Mouse (Mus musculus) heart, adult 2 months (tissue): Measurements from ENCODE around the gene Gm43064.

Experiments
- CTCF ChIP-seq: fragments of 200-600 bp; IDR thresholded peaks from 2 replicates; pipeline ENCODE4 v1.8.1; 2022; ENCODE audit warnings: antibody characterized with exemption, mild to moderate bottlenecking, moderate library complexity
- POLR2A ChIP-seq: fragments of 200-500 bp; IDR thresholded peaks from 2 replicates; pipeline ENCODE4 v1.6.1; 2011; ENCODE audit warnings: mild to moderate bottlenecking, low read depth, low read length, control low read depth; ENCODE audit not compliant: insufficient read depth

DNA sequence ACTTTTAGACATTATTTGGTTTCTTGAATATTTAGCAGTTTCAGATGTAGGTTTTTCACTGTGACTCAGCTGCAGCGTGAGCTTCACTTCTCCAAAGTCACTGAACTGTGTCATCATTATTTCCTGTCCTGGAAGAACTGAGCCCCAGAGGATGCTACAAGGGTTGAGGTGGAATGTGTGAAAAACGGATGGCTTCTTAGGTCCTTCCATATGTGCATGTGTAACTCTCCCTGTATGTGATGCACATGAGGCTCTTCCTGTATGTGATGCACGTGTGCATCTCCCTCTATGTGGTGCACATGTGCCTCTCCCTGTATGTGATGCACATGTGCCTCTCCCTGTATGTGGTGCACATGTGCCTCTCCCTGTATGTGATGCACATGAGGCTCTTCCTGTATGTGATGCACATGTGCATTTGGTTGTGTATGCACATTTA is 63.3 kb downstream of the Gm43064 start:
- TF ChIP-seq CTCF (no peak), POLR2A (no peak)
